Mouse (Mus musculus): ENCODE data around the gene Npb. TPM values are rescaled to one million over a fixed set of nuclear protein-coding genes. Genes with fewer than 3 reads are reported as not detected.

The Npb gene
- polyA plus RNA-seq, 1 experiment = 0.29 TPM

GRCm38 (mm10) chr11:120617519-120618112 lies 9.3 kb downstream of the Npb start, which contains the start of gene Pcyt2:
Pcyt2 (minus strand) TSS chr11:120617936.
- no peak for TF ChIP-seq CTCF (IDR thresholded peaks at IDR 0.05; ENCODE audit: borderline replicate concordance, extremely low read depth, insufficient read depth, insufficient read length)
- peak; percentile 64; the same call in 1 of the 2 replicates for TF ChIP-seq POLR2A (IDR thresholded peaks at IDR 0.05; ENCODE audit: borderline replicate concordance, extremely low read depth, insufficient read depth, insufficient read length, poor library complexity, severe bottlenecking)
- peak; percentile 95 for DNase-seq (ENCODE audit: low read depth)

- TF ChIP-seq CTCF (IDR thresholded peaks at IDR 0.05; ENCODE audit: borderline replicate concordance, extremely low read depth, insufficient read depth, insufficient read length) (no peak), POLR2A (IDR thresholded peaks at IDR 0.05; ENCODE audit: borderline replicate concordance, extremely low read depth, insufficient read depth, insufficient read length, poor library complexity, severe bottlenecking) (no peak)
- no peak for DNase-seq (ENCODE audit: low read depth)
Measured at GRCm38 (mm10) chr11:120618619-120619535, 10.6 kb downstream of the Npb start.

GRCm38 (mm10) chr11:120620195-120620594 lies 11.9 kb downstream of the Npb start:
- no peak for DNase-seq (ENCODE audit: low read depth)
- no peak for TF ChIP-seq POLR2A (IDR thresholded peaks at IDR 0.05; ENCODE audit: borderline replicate concordance, extremely low read depth, insufficient read depth, insufficient read length, poor library complexity, severe bottlenecking)
- TF ChIP-seq CTCF (IDR thresholded peaks at IDR 0.05; ENCODE audit: borderline replicate concordance, extremely low read depth, insufficient read depth, insufficient read length) = no peak

GRCm38 (mm10) chr11:120622805-120623204 lies 14.5 kb downstream of the Npb start:
- DNase-seq (ENCODE audit: low read depth) = no peak
- no peak for TF ChIP-seq CTCF (IDR thresholded peaks at IDR 0.05; ENCODE audit: borderline replicate concordance, extremely low read depth, insufficient read depth, insufficient read length)
- no peak for TF ChIP-seq POLR2A (IDR thresholded peaks at IDR 0.05; ENCODE audit: borderline replicate concordance, extremely low read depth, insufficient read depth, insufficient read length, poor library complexity, severe bottlenecking)

- TF ChIP-seq CTCF (IDR thresholded peaks at IDR 0.05; ENCODE audit: borderline replicate concordance, extremely low read depth, insufficient read depth, insufficient read length) (peak; percentile 61), POLR2A (IDR thresholded peaks at IDR 0.05; ENCODE audit: borderline replicate concordance, extremely low read depth, insufficient read depth, insufficient read length, poor library complexity, severe bottlenecking) (no peak)
- peak; percentile 65 for DNase-seq (ENCODE audit: low read depth)
Measured at GRCm38 (mm10) chr11:120623961-120624679, 15.8 kb downstream of the Npb start.

GRCm38 (mm10) chr11:120624680-120625111 lies 16.4 kb downstream of the Npb start:
- DNase-seq (ENCODE audit: low read depth) = peak; percentile 95
- no peak for TF ChIP-seq CTCF (IDR thresholded peaks at IDR 0.05; ENCODE audit: borderline replicate concordance, extremely low read depth, insufficient read depth, insufficient read length)
- TF ChIP-seq POLR2A (IDR thresholded peaks at IDR 0.05; ENCODE audit: borderline replicate concordance, extremely low read depth, insufficient read depth, insufficient read length, poor library complexity, severe bottlenecking) = peak; percentile 68; the same call in 1 of the 2 replicates

- no peak for TF ChIP-seq POLR2A (IDR thresholded peaks at IDR 0.05; ENCODE audit: borderline replicate concordance, extremely low read depth, insufficient read depth, insufficient read length, poor library complexity, severe bottlenecking)
- no peak for TF ChIP-seq CTCF (IDR thresholded peaks at IDR 0.05; ENCODE audit: borderline replicate concordance, extremely low read depth, insufficient read depth, insufficient read length)
- DNase-seq (ENCODE audit: low read depth) = no peak
Measured at GRCm38 (mm10) chr11:120625152-120625775, 17.0 kb downstream of the Npb start, which contains the start of gene Sirt7. Sirt7 (minus strand) TSS chr11:120625240.

- TF ChIP-seq CTCF (IDR thresholded peaks at IDR 0.05; ENCODE audit: borderline replicate concordance, extremely low read depth, insufficient read depth, insufficient read length) = no peak
- TF ChIP-seq POLR2A (IDR thresholded peaks at IDR 0.05; ENCODE audit: borderline replicate concordance, extremely low read depth, insufficient read depth, insufficient read length, poor library complexity, severe bottlenecking) = no peak
- no peak for DNase-seq (ENCODE audit: low read depth)
Measured at GRCm38 (mm10) chr11:120626785-120627467, 18.6 kb downstream of the Npb start.

DNA sequence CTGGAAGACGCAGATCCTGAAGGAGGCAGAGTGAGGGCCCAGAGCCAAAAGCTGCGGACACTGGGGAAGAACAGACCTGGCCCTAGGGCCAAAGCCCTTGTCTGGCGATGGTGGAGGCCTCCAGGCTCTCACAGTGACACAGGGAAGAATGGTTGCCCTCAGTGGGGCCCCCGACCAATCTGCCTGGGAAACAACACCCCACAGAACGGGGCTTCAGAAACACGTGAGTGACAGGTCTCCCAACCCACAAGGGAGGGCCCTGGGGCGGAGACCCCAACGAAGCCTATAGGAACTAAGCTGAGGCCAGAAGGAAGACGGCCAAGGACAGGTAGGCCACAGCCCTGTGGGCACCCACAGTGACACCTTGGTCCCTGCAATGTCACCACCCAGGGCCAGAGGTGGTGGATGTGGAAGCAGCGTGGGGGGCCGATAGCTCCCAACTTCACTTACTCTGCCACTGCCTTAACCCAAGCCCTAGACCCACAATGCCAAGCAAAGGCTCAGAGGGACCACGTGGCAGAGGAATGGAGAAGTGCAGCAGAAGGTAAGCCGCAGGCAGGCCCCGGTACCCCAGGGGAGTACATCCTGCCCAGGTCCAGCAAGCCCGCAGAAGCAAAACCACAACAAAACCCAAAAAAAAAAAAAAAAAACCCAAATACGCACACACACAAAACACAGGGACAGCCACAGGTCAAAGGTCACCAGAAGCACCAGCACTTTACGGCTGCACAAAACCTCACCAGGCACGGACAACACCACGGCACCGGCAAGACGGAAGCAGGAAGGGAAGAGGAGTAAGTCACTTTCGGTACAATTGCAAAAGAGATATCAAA lies 19.4 kb downstream of the Npb start:
- DNase-seq (ENCODE audit: low read depth) = no peak
- TF ChIP-seq POLR2A (IDR thresholded peaks at IDR 0.05; ENCODE audit: borderline replicate concordance, extremely low read depth, insufficient read depth, insufficient read length, poor library complexity, severe bottlenecking) (no peak), CTCF (IDR thresholded peaks at IDR 0.05; ENCODE audit: borderline replicate concordance, extremely low read depth, insufficient read depth, insufficient read length) (no peak)

Data from brain, embryonic 14.5 days (tissue).